Mouse (Mus musculus): Measurements from ENCODE around the gene Setd1a. TPM values are rescaled to one million over a fixed set of nuclear protein-coding genes. Genes with fewer than 3 reads are reported as not detected.

The Setd1a gene
- polyA plus RNA-seq, 2 experiments, result 5.7 to 10.5 TPM

- no peak for DNase-seq (ENCODE audit: low read depth in 3 of 3, low spot score in 3 of 3)
- no peak overlapping the region for H3K4me3 ChIP-seq (ENCODE audit: insufficient read depth in 1 of 2, low read depth in 2 of 2, low read length in 2 of 2)
- peaks cover 0 to 13% of the 10 kb centered on the region in 2 experiments; a peak in 2 of 4 replicates for H3K4me1 ChIP-seq (replicated peaks; ENCODE audit: control insufficient read depth in 2 of 2, insufficient read depth in 2 of 2, low read length in 1 of 2)
- H3K9me3 ChIP-seq (ENCODE audit: control insufficient read depth, low read length), result no peaks in the 10 kb centered on the region
- no peak overlapping the region for H3K9ac ChIP-seq (replicated peaks)
- no peaks in the 10 kb centered on the region for H3K27me3 ChIP-seq (ENCODE audit: control insufficient read depth, insufficient read depth, low read length)
- H3K4me2 ChIP-seq (ENCODE audit: low read depth), result no peak overlapping the region
- TF ChIP-seq CTCF (IDR thresholded peaks at IDR 0.05; ENCODE audit: low read depth) (no peak), EP300 (IDR thresholded peaks at IDR 0.05; ENCODE audit: low read depth) (no peak)
- H3K27ac ChIP-seq, result no peak overlapping the region
- H3K36me3 ChIP-seq (replicated peaks; ENCODE audit: control insufficient read depth, insufficient read depth, low read depth), result no peaks in the 10 kb centered on the region
- WGBS (ENCODE audit: insufficient replicate concordance), result 73% methylated on average over 7 of the region's 7 CpGs
- ATAC-seq (ENCODE audit: insufficient read depth), result no peak
These were observed 40.6 kb downstream of the Setd1a start for GRCm38 (mm10) chr7:127817053-127817452.

GRCm38 (mm10) chr7:127817776-127818175 is 41.3 kb downstream of the Setd1a start:
- Histone ChIP-seq H3K27ac (no peak overlapping the region), H3K27me3 (ENCODE audit: control insufficient read depth, insufficient read depth, low read length) (no peaks in the 10 kb centered on the region), H3K4me1 (replicated peaks; ENCODE audit: control insufficient read depth in 2 of 2, insufficient read depth in 2 of 2, low read length in 1 of 2) (peaks cover 0 to 13% of the 10 kb centered on the region in 2 experiments; a peak in 2 of 4 replicates), H3K4me3 (ENCODE audit: insufficient read depth in 1 of 2, low read depth in 2 of 2, low read length in 2 of 2) (no peak overlapping the region), H3K4me2 (ENCODE audit: low read depth) (no peak overlapping the region), H3K36me3 (replicated peaks; ENCODE audit: control insufficient read depth, insufficient read depth, low read depth) (no peaks in the 10 kb centered on the region), H3K9me3 (ENCODE audit: control insufficient read depth, low read length) (no peaks in the 10 kb centered on the region), H3K9ac (replicated peaks) (no peak overlapping the region)
- ATAC-seq (ENCODE audit: insufficient read depth), result no peak
- TF ChIP-seq EP300 (IDR thresholded peaks at IDR 0.05; ENCODE audit: low read depth), result no peak
- TF ChIP-seq CTCF (IDR thresholded peaks at IDR 0.05; ENCODE audit: low read depth), result no peak
- 81% methylated on average over 5 of the region's 5 CpGs for WGBS (ENCODE audit: insufficient replicate concordance)
- no peak for DNase-seq (ENCODE audit: low read depth in 3 of 3, low spot score in 3 of 3)

GRCm38 (mm10) chr7:127820836-127821509 is 44.5 kb downstream of the Setd1a start:
- no peak overlapping the region for H3K27ac ChIP-seq
- 34% methylated on average over 13 of the region's 13 CpGs for WGBS (ENCODE audit: insufficient replicate concordance)
- 0 out of 4 replicates have a peak, but pooled peaks cover 0 to 2% of the 10 kb centered on the region in 2 experiments for H3K4me1 ChIP-seq (replicated peaks; ENCODE audit: control insufficient read depth in 2 of 2, insufficient read depth in 2 of 2, low read length in 1 of 2)
- no peak overlapping the region for H3K9ac ChIP-seq (replicated peaks)
- no peak for TF ChIP-seq EP300 (IDR thresholded peaks at IDR 0.05; ENCODE audit: low read depth)
- no peak for TF ChIP-seq CTCF (IDR thresholded peaks at IDR 0.05; ENCODE audit: low read depth)
- no peak overlapping the region for H3K4me3 ChIP-seq (ENCODE audit: insufficient read depth in 1 of 2, low read depth in 2 of 2, low read length in 2 of 2)
- H3K4me2 ChIP-seq (ENCODE audit: low read depth), result no peak overlapping the region
- no peak for ATAC-seq (ENCODE audit: insufficient read depth)
- no peaks in the 10 kb centered on the region; the same call in 1 of the 2 replicates for H3K27me3 ChIP-seq (ENCODE audit: control insufficient read depth, insufficient read depth, low read length)
- DNase-seq (ENCODE audit: low read depth in 3 of 3, low spot score in 3 of 3), result no peak
- no peaks in the 10 kb centered on the region for H3K36me3 ChIP-seq (replicated peaks; ENCODE audit: control insufficient read depth, insufficient read depth, low read depth)
- no peaks in the 10 kb centered on the region for H3K9me3 ChIP-seq (ENCODE audit: control insufficient read depth, low read length)

- no peaks in the 10 kb centered on the region for H3K9me3 ChIP-seq (ENCODE audit: control insufficient read depth, low read length)
- TF ChIP-seq CTCF (IDR thresholded peaks at IDR 0.05; ENCODE audit: low read depth) (no peak), EP300 (IDR thresholded peaks at IDR 0.05; ENCODE audit: low read depth) (no peak)
- no peaks in the 10 kb centered on the region for H3K4me1 ChIP-seq (replicated peaks; ENCODE audit: control insufficient read depth in 2 of 2, insufficient read depth in 2 of 2, low read length in 1 of 2)
- H3K27me3 ChIP-seq (ENCODE audit: control insufficient read depth, insufficient read depth, low read length), result no peaks in the 10 kb centered on the region; the same call in 1 of the 2 replicates
- no peak overlapping the region for H3K4me3 ChIP-seq (ENCODE audit: insufficient read depth in 1 of 2, low read depth in 2 of 2, low read length in 2 of 2)
- no peak overlapping the region for H3K9ac ChIP-seq (replicated peaks)
- 73% methylated on average over 3 of the region's 3 CpGs for WGBS (ENCODE audit: insufficient replicate concordance)
- no peaks in the 10 kb centered on the region for H3K36me3 ChIP-seq (replicated peaks; ENCODE audit: control insufficient read depth, insufficient read depth, low read depth)
- DNase-seq (ENCODE audit: low read depth in 3 of 3, low spot score in 3 of 3) (no peak), ATAC-seq (ENCODE audit: insufficient read depth) (no peak)
- no peak overlapping the region for H3K27ac ChIP-seq
- no peak overlapping the region for H3K4me2 ChIP-seq (ENCODE audit: low read depth)
These were observed 46.0 kb downstream of the Setd1a start for GRCm38 (mm10) chr7:127822494-127822893.

GRCm38 (mm10) chr7:127823236-127824171 is 47.0 kb downstream of the Setd1a start:
- WGBS (ENCODE audit: insufficient replicate concordance), result 68% methylated on average over 11 of the region's 11 CpGs
- no peaks in the 10 kb centered on the region for H3K9me3 ChIP-seq (ENCODE audit: control insufficient read depth, low read length)
- DNase-seq (ENCODE audit: low read depth in 3 of 3, low spot score in 3 of 3), result no peak
- no peak for ATAC-seq (ENCODE audit: insufficient read depth)
- TF ChIP-seq CTCF (IDR thresholded peaks at IDR 0.05; ENCODE audit: low read depth), result no peak
- no peak for TF ChIP-seq EP300 (IDR thresholded peaks at IDR 0.05; ENCODE audit: low read depth)
- no peak overlapping the region; a peak in 1 of 4 replicates for H3K4me3 ChIP-seq (ENCODE audit: insufficient read depth in 1 of 2, low read depth in 2 of 2, low read length in 2 of 2)
- H3K4me1 ChIP-seq (replicated peaks; ENCODE audit: control insufficient read depth in 2 of 2, insufficient read depth in 2 of 2, low read length in 1 of 2), result no peaks in the 10 kb centered on the region
- no peak overlapping the region for H3K4me2 ChIP-seq (ENCODE audit: low read depth)
- no peak overlapping the region for H3K9ac ChIP-seq (replicated peaks)
- no peak overlapping the region for H3K27ac ChIP-seq
- H3K36me3 ChIP-seq (replicated peaks; ENCODE audit: control insufficient read depth, insufficient read depth, low read depth), result no peaks in the 10 kb centered on the region
- H3K27me3 ChIP-seq (ENCODE audit: control insufficient read depth, insufficient read depth, low read length), result no peaks in the 10 kb centered on the region; the same call in 1 of the 2 replicates
